Mouse (Mus musculus) c-Kit-positive CD71-positive TER-119-positive erythroid progenitor cells, embryonic 14.5 days (primary cell): Measurements from ENCODE around the gene Rsph10b.

Source experiments
- DNase-seq: peaks from one replicate; pipeline ENCODE4 v3.0.0-alpha.2; 2013; ENCODE audit warnings: low spot score

Rsph10b gene

DNA sequence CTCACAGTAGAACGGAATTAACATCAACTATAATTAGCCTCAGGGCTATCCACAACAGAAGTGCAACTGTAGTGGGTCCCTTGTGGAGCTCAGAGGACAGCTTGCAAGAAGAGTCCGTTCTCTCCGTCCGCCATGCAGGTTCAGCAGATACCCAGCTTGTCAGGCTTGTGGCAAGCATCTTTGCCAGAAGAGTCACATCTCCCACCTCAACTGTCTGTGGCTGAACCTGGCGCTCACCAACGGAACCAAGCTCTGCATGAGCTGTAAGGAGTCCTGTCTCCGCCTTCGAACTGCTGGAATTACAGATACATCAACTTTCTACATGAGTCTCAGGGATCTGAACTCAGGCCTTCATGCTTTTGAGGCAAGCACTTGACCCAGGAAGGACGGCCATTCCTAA lies 3.3 kb downstream of the Rsph10b start:
- DNase-seq = no peak

DNA sequence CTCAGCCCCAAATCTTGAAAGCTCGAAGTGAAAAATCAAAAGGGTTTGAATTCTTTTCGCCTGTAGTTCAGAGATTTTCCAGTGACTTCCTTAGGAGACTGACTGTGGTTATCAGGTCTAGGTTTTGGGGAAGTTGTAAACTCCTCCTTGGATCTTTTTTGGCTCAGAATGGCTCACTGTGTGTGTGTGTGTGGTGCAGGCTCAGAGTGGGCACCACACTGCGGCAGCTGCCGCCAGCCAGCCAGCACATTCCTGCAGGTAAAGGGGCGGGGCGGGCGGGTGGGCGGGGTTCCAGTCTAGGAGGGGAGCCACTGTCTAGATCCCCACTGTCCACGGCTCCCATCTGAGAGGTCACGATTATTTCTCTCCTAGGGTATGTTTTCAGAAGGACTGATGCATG lies 8.8 kb downstream of the Rsph10b start:
- no peak for DNase-seq

DNA sequence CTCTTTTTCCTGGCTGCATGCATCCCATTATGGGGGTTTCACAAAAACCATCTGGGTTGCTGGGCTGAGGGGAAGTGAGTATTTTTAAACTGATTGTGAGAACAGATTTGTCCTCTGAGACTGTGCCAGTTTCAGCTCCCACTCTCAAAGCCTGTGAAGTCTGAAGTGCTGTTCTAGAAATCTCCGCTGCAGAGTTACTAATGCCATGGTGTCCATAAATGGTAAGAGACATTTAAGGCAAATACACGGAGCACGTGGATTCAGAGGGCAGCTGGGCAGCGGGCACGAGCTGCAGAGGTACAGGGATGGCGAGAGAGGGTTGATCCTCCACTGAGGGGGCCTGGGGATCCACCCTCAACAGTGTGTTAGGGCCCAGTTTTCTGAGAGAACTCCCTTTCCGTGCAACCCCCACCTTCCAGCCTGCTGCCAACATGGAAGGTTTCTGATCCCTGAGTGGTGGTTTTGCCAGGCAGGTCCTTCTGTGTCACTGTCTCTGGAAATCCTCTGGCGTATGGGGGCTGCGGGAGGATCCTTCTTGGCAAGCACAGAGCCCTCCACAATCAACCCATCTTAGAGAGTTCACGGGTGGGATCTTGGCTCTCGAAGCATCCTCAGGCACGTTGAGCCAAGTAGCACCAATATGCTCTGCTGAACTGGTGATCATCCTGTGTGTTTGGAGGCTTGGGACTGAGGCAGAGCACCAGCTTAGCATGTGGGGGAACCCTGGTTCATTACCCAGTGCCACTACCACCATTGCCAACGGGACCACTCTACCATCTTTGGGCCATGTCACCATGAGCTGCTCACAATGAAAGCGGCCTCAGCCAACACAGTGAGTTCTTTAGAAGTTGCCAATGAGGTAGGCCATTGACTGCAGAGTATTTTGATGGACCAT lies 10.6 kb downstream of the Rsph10b start:
- no peak for DNase-seq

DNA sequence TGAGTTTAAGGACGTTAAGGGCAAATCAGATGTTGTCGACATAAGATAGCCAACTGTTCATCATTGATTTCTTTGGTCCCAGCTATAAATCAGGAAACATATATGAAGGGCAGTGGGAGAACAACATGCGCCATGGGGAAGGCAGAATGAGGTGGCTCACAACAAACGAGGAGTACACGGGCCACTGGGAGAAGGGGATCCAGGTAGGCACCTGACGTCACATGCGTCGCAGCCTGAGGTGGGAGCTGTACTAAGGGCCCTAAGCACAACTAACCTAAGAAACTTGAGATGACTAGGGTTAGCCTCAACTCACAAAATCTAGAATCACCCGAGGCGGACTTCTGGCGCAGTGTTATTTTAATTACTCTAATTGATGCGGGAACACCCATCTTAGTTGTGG lies 15.5 kb downstream of the Rsph10b start:
- no peak for DNase-seq

DNA sequence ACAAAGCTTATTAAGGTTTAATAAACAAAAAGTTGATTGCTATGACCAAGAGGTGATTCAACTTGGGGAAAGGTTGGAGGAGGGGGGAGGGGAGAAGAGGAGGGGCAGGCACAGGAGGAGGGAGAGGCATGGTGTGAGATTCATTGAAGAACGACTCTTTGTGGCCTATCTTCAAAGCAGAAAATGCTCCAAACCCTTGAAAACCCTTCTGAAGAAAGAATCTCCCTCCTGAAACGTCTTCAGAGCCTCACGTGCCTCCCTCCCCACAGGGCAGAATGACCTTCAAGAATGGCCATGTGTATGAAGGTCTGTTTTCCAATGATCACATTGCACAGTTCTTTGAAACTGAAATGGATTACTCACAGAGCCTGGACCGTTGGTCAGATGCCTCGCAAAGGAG lies 17.2 kb downstream of the Rsph10b start:
- DNase-seq = no peak

DNA sequence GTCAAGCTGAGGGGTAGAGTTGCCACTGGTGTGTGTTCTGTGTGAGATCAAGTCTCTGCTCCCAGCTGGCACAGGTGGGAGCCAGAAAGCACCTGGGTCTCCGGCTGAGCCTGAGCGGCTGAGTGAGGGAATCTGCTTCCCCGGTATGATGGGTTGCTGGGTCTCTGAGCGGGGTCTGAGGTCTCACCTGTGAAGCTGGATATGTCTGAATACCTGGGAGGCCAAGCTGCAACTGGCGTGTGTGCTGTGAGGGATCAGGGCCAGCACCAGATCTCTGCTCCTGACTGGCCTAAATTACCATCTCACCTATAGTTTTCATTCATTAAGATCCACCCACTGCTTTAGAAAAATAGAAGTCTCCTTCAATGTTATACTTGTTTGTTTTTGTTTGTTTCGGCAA lies 24.3 kb downstream of the Rsph10b start:
- DNase-seq = no peak

DNA sequence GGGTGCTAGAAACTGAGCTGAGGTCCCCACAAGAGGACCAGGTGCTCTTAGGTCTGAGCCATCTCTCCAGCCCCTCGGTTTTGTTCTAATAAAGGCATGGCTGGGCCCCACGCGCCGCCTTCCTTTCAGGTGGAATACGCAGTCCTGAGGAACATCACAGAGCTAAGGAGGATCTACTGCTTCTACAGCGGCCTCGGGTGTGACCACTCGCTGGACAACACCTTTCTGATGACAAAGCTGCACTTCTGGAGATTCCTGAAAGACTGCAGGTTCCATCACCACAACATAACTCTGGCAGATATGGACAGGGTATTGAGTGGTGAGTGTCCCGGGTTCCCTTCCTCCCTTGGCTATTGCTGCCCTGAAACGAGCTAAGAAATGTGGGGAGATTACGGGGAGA lies 26.7 kb downstream of the Rsph10b start:
- DNase-seq = no peak

DNA sequence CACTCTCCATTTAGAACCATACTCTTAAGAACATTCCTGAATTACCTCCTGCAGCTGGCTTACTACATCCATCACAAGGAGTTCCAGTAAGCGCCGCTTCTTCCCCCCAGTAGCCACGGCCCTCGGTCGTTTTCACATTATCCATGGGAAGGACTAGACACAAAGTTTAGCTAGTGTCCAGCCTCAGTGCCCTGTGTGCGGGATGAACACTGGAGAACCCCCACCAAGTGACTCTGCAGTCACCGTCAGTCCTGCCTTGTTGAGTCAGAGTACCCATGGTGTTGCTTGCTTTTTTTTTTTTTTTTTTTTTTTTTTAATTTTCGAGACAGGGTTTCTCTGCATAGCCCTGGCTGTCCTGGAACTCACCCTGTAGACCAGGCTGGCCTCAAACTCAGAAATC lies 28.3 kb downstream of the Rsph10b start:
- no peak for DNase-seq

DNA sequence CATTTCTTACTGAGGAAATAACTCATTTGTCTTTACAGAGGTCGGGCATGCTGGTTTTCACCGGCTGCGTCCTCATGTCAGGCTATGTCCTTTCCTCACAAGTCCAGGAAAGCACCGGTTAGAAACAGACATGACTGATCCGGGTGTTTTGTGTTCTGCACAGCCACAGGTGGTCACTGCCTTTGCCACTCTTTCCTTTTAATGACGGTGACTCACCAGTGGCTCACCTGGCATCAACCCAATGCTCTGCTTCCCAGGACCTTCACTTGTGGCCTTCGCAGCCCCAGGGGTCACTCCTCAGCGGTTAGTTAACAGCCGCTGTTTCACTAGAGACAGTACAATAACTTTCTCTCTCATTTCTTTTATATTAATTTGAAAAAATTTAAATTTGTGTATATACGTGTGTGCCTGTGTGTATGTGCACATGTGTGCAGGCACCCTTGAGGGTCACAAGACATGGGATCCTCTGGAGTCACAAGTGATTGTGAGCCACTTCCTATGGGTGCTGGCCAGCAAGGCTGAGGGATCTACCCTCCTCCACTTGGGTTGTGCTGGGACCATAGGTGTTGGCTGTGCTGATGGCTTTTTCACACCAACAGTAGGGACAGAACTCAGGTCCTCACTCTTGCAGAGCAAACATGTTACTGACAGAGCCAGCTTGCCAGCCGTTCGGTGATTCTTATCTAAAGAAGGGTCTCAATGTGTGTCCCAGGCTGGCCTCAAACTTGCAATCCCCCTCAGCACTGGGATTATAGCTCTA lies 32.9 kb downstream of the Rsph10b start:
- DNase-seq = no peak

DNA sequence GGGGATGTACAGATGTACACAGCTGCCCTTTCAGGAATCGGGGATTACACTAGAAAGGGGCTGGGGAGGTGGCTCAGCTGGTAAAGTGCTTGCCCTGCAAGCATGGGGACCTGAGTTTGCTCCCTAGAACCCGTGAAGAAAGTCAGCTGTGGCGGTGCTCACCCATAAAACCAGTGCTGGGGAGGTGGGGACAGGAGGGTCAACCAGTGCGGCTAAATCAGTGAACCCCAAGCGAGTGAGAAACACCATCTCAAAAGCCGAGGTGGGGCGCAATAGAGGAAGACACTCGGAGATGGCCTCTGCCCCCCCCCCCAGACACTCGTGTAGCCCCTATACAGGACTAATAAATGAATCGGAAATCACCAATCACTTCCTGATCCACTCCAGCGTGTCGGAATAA lies 33.8 kb downstream of the Rsph10b start:
- no peak for DNase-seq

DNA sequence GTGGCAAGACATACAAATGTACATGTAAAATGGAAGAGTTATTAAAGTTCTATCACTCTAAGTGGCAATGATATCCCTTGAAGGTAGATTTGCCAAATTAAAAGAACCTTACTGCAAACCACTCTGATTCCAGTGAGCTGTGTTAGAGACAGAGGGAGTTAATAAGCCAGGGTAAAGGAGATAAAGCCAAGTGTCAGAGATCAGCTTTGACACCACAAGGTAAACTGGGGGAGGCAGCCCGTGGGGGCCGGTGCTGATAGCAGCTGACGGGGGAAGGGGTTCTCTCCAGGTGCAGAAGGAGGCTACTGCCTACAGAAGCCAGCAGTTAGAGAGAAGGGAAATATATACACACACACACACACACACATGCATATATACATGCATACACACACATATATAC lies 39.8 kb downstream of the Rsph10b start:
- DNase-seq = no peak

DNA sequence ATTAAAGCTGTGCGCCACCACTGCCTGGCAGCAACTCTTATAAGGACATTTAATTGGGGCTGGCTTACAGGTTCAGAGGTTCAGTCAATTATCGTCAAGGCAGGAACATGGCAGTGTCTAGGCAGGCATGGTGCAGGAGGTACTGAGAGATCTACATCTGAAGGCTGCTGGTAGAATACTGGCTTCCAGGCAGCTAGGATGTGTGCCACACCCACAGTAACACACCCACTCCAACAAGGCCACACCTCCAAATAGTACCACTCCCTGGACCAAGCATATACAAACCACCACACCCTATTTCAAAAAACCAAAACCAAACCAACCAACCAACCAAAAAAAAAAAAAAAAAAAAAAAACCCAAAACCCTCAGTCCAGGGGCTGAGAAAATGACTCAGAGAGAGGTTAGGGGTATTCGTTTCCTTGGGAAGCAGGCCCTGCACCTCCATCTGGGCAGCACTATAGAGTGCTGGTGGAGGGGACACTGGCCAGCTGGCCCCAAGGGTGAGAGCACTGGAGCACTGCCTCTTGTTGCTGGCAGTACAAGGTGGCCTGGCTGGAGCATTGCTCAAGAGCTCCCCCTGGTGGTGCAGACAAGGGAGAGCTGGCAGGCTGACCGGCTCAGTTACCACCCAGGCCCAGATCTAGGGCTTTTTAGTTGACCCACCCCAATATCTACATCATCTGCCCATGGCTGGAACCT lies 42.2 kb downstream of the Rsph10b start:
- DNase-seq = peak; percentile 76

DNA sequence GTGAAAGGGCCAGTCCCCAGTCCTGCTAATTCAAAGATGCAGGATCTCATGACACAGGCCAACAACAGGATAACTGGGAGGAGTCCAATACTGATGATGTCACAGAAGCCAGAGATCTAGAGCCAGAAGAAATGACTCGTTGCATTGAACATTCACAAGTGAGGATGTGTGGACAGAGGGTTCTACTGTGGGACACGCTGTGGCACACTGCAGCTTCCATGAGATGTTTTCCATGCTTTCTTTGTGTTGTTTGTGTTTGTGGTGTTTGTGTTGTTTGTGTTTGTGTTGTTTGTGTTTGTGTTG lies 42.7 kb downstream of the Rsph10b start:
- DNase-seq = no peak

DNA sequence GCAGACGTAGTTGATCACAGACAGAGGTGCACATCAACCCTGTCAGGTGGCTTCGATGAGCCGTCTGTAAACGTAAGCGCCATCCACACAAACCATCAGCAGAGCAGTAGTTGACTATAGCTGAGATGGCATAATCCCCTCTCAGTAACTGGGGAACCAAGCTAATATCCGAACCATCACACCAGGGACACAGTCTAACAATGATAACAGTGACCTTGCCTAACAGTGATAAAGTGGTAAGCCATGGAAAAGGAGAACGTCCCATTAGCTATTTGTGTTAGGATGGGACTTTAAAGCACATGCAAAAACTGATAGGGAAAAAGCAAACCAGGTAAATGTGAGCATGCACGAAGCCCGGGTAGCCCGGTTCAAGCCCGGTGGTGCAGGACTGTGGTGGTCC lies 43.4 kb downstream of the Rsph10b start:
- peak; percentile 24 for DNase-seq

DNA sequence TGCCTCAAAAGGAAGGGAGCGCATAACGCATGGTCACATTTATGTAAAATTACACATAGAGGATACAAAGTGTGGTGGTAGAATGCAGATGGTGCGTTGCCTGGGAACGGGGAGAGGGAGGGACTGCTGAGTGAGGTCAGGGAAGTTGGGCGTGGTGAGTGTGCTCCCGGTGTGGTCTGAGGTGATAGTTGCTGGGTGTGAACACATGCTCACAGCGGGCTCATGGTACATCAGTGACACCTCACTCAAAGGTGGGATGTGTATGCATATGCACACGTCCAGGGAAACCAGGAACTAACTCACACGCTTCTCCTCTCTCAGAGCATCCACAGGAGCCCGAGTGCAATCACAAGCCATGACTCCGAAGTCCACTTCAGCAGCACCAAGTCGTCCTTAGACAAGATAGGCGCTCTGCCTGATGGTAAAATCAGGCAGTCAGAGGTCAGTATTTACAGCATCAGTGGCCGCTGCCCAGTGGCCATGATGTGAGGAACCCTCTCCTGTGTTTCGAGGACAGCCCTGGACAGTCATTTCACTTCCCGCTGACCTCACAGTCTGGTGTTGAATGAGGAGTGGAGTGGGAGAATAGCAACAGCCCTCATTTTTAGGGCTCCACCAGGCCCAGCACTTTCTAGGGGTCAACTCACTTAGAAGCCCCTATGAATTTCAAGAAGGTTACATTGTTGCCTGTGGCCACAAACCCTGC lies 44.0 kb downstream of the Rsph10b start:
- peak; percentile 75 for DNase-seq

DNA sequence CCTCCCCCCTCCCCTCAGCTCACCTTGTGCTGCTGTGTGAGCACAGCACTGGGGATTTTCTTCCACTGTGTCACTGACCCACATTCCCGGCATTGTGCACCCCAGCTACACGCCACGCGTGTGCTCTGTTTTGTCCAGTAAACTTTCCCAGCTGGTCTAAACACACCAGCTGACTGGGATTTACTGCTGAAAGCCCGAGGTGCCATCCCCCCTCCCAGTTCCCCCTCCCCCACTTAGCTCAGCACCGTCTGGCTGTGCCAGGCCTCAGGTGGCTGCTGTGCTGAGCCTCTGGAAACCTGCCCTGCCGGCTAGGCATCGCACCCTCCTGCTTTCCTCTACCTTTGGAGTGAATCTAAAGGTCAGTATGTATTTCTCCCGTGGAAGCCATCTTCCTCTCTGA lies 48.0 kb downstream of the Rsph10b start:
- DNase-seq = no peak

DNA sequence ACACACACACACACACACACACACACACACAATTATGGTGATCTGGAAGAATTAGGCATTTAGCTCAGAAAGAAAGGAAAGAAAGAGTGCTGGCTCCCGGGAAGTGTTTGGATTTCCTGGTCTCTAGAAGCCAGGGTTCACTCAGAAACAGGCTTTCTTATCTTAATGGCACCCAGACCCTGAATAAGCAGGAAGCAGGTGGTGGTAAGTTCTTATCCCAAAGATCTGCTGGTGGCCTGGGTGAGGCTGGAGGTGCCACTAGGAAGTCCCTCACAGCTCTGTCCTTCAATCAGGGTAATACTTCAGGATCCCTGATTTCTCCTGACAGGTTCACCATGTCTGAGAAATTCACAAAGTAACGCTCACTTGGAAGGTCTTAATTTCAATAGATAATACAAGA lies 49.5 kb downstream of the Rsph10b start:
- DNase-seq = no peak

DNA sequence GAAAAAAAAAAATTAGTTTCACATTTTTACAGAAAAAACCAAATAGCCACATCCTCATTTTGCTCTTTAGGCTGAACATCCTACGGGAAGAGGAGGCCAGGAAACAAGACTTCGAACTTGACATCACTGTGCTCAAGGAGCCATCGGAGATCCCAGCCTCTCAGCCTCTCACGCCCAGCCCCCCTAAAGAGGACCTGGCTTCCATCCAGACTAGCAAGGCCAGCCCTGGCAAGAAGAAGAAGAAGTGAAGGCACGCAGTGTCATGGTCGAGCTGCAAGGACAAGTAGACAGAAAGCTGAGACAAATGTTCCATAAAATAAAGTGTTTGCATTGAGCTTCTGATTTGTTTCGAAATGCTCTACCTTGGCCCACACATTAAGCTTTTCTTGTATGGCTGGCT lies 52.5 kb downstream of the Rsph10b start:
- no peak for DNase-seq

DNA sequence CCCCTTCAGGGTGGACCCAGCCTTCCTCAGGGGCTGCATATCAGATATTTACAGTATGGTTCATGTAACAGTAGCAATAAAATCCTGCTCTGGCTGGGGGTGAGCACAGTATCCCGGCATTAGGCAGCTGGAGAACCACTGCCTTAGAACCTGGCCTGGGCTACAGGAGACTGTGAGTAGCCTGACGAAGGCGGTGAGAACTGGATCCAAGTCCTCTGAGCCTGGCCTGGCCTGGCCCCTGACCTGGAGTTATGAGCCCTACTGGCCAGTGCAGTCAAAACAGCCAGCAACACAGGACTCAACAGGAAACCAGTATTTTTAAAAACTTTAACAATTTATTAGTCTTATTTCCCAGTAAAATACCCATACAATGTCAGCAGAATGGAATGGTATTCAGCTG lies 54.8 kb downstream of the Rsph10b start:
- no peak for DNase-seq

DNA sequence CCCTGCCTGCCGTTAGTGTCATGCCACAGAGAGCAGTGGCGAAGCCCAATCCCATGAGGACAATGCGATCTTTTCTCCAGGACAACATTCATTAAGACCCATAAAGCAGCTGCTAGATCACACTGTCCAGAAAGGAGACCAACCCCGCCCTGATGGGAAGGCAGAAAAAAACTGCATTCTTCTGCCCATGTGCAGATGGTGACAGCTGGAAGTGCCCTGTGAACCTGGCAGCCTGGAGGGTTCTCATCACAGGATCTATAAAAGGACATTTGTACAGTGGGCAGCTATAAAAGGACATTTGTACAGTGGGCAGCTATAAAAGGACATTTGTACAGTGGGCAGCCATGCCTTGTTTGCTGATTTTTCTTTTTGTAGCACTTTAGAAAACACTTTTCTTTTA lies 56.2 kb downstream of the Rsph10b start:
- DNase-seq = no peak

DNA sequence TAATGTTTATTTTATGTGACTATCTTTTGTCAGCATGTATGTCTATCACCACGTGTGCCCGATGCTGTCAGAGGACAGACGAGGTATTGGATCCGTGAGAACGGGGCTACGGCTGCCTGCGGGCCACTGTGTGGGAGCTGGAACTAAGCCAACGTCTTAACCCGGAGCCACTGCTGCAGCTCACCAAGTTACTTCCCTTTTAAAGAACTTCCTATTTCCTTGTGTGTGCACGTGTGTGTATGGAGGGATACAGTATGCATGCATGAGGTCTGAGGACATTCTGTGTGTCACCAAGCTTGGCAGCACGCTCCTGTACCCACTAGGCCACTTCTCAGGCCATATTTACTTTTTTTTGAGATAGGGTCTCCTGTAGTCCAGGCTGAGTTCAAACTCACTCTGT lies 57.3 kb downstream of the Rsph10b start:
- DNase-seq = no peak

DNA sequence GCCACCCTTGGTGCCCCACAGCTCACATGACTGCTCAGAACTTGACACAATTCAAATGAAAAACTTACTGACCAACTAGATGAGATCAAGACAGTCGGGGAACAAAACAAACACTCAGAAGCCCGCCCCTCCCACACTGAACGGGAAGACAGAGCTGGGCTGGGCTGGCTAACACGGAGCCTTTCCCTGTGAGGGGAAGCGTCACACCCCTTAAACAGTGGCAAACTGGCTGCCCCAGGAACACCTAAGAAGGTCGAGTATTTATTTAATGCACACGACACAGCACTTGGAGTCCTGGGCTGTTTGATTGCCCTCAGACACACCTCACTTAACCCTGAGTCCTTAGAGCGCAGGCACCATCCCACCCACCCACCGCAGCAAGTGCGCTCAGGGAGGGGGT lies 59.8 kb downstream of the Rsph10b start:
- no peak for DNase-seq

DNA sequence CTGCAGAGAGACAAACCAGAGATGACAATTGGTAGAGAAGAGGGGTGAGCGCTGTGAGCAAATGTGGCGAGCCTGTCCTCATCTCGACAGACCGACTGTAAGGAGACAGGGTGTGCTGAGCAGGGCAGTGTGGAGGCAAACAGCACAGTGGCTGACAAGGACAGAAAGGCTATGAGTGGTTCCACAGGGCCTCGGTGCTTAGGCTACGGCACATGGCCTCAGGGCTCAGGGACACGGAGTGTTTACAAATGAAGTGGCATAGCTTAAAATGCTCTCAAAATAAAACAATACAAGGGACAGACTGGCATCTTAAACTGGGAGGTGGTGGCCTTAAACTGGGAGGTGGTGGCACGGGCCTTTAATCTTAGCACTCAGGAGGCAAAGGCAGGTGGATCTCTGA lies 60.4 kb downstream of the Rsph10b start:
- no peak for DNase-seq
